Mouse (Mus musculus) embryonic stem cell, embryonic (primary cell): ENCODE results near the gene Palm.

Experiments used
- CTCF ChIA-PET, 4 experiments: fragments of 300-600 bp in 2 of 4; fragments of 350-600 bp in 2 of 4; sonication (Branson Sonifier 250); formaldehyde crosslinking; loops; one replicate each; lab custom pipeline; 2022; ENCODE audit warnings: inconsistent platforms in 2 of 4; lab: Charles Lee
- POLR2A ChIA-PET, 4 experiments: fragments of 300-600 bp in 2 of 4; fragments of 350-600 bp in 2 of 4; sonication (Branson Sonifier 250); formaldehyde crosslinking; loops; one replicate each; lab custom pipeline; 2022; ENCODE audit warnings: antibody characterized with exemption in 4 of 4, inconsistent platforms in 1 of 4; lab: Charles Lee

The Palm gene

DNA sequence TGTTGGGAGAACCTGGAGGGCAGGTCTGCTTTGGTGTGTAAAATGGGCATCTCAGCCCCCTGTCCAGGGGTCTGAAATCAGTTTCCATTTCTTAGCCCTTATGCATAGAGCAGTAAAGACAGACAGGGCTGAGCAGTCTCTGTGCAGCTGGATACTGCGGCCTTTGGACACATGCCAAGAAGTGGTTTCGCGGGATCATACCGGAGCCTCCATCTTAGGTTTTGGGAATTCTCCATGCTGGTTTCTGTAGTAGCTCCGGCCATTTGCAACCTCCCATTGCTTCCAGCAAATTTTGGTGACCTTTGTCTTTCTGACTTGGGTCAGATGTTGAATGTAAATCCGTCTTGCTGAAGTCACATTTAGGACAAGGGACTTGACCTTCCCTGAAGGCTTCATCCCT is 50.1 kb downstream of the Palm start:
- CTCF ChIA-PET = interaction anchor here in 1 of 4 experiments (0.5 to 0.7 kb wide), 2 partner anchors 299 to 543 kb away, joined by 3 to 6 read pairs; no protein-coding TSS in a partner anchor
- POLR2A ChIA-PET = interaction anchor here in 3 of 4 experiments (0.6 to 3.6 kb wide), 11 partner anchors 8 to 210 kb away, joined by 3 to 34 read pairs (median 4); partner anchors contain the start of gene Ptbp1 (in 3 of the 3)

DNA sequence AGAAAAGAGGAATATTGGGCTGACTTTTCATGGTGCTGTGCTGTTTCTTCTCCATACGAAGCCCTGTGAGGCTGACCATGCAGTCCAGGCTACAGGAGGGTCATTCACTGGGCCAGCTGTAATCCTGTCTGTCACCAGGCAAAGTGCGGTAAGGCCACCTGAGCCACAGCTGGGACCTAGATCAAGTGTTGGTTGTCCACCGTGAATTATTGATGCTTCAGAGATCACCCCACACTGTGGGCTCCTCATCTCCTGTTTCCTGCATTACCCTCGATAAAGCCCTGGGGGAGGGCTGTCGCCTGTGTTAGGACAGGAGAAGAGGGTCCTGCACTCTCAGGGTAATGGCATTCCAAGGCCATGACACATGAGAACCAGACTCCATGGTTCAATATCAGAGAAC is 53.2 kb downstream of the Palm start:
- CTCF ChIA-PET = interaction anchor here in 1 of 4 experiments (1.1 kb wide), 1 partner anchor 37 kb away, joined by 3 read pairs; no protein-coding TSS in a partner anchor
- POLR2A ChIA-PET = interaction anchor here in 3 of 4 experiments (0.7 to 3.8 kb wide), 6 partner anchors 7 to 531 kb away, joined by 3 to 26 read pairs (median 4); partner anchors contain the start of gene Ptbp1 (in 1 of the 3)

DNA sequence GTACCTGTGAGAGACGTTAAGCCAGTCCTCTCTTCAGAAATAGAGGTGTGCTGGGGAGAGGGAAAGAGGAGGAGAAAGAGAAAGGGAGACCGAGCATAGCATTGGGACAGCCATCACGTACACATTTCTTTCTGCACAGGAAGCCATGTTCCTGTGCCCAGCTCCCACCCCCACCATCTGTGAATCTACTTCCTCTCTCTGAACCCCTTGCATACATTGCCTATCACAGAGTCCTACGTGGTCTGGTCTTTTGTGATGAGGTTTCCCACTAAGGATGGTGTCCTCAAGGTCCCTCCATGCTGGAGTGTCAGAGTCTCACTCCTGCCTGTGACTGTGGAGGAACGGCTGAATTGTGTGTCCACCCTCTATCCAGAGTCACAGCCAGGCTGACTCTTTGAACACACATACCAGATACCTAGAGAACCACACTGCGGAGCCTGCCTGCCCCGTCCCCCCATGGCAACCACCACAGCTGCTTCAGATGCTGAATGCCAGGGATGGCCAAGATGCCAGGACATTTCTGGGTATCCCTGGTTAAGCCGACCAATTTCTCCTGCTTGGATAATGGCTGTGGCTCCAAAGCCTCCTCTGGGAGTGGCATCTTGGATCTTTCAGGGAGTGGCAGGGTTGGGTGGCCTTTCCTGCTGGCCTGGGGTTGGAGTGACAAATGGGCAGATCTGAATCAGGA is 56.7 kb downstream of the Palm start:
- ChIA-PET POLR2A (interaction anchor here in 3 of 4 experiments (0.7 to 1.9 kb wide), 8 partner anchors 9 to 48 kb away, joined by 3 to 5 read pairs (median 4); no protein-coding TSS in a partner anchor), CTCF (no interaction called here)

DNA sequence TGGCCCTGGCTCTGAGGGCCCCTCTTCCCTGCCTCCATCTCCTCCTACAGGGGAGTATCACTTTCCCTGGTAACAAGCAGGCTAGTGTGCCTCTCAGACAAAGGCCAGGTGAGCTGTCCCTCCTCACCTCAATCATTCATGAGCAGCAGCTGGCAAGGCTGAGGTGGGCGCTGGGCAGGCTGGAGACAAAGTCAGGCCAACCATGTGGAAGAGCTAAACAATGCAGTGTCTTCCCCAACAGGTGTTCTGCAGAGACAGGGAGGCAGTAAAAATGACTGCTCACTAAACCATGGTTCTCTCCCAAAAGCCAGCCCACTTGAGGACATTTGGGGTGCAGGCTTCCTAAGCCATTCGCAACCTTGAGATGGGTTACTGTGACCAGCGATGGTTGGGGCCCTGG is 58.3 kb downstream of the Palm start:
- CTCF ChIA-PET = interaction anchor here (0.7 to 1.8 kb wide), 9 partner anchors 11 to 525 kb away, joined by 3 to 6 read pairs (median 3); partner anchors contain the start of genes Palm (in 1 of the 4) and Wdr18 (in 1 of the 4)
- POLR2A ChIA-PET = interaction anchor here in 3 of 4 experiments (0.6 to 15.0 kb wide), 42 partner anchors 8 to 442 kb away, joined by 3 to 177 read pairs (median 4); partner anchors contain the start of genes Med16 (in 2 of the 3), Gm26602 (in 1 of the 3), Prtn3 (in 1 of the 3) and Rnf126 (in 1 of the 3)

DNA sequence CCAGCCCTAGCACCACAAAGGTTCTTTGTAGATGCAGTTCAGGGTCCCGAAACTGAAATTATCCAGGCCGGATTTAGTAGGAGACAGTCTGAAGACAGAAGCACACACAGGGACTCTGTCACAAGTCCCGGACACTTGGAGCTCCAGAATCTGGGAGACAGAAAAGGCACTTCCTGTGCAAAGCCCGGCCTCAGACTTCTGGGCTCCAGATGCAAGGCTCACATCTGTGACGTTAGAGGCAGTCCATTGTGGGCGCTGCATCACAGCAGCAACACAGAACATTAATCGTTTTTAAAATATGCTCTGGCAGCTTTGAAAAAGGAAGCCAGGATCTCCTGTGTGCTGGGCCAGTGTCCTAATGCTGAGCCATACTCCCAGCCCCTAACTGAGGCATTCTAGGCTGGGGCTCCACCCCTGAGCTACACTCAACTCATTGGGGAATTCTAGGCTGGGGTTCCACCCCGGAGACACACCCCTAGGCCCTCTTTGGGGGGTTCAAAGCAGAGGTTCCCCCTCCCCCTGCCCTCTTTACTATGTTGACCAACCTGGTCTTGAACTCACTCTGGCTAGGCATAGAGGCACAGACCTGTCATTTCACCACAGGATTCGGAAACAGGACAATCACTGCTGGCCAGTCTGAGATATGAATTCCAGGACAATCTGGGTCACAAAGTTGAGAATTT is 58.9 kb downstream of the Palm start:
- POLR2A ChIA-PET = interaction anchor here (0.5 to 15.0 kb wide), 50 partner anchors 8 to 441 kb away, joined by 3 to 177 read pairs (median 4); partner anchors contain the start of genes Med16 (in 2 of the 4), Wdr18 (in 2 of the 4), Gm26602 (in 1 of the 4) and Polrmt (in 1 of the 4)
- CTCF ChIA-PET = interaction anchor here (0.7 to 1.8 kb wide), 9 partner anchors 12 to 525 kb away, joined by 3 to 6 read pairs (median 3); partner anchors contain the start of genes Palm (in 1 of the 4) and Wdr18 (in 1 of the 4)

DNA sequence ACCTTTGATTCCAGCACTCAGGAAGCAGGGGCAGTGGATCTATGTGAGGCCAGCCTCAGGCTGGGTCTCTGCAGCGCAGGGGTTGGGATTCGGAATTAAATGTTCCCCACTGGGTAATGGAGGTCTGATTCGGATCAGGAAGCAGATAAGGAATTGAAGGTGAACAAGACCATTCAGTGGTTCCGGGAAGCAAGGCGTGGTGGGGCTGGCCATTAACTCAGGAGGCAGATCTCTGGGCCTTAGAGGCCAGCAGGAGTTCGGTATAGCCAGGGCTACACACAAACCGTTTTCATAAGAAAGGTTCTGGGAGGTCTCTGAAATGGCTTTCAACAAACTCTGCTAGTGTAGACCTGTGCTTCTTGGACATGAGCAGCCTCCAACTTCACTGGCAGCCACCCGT is 59.5 kb downstream of the Palm start:
- CTCF ChIA-PET = interaction anchor here in 3 of 4 experiments (0.6 to 2.3 kb wide), 7 partner anchors 12 to 142 kb away, joined by 3 to 6 read pairs (median 4); partner anchors contain the start of genes Palm (in 1 of the 3) and Wdr18 (in 1 of the 3)
- POLR2A ChIA-PET = interaction anchor here (0.6 to 15.0 kb wide), 46 partner anchors 8 to 547 kb away, joined by 3 to 177 read pairs (median 8); partner anchors contain the start of genes Med16 (in 2 of the 4), Gm26602 (in 1 of the 4), Mbd3 (in 1 of the 4) and Polrmt (in 1 of the 4)

DNA sequence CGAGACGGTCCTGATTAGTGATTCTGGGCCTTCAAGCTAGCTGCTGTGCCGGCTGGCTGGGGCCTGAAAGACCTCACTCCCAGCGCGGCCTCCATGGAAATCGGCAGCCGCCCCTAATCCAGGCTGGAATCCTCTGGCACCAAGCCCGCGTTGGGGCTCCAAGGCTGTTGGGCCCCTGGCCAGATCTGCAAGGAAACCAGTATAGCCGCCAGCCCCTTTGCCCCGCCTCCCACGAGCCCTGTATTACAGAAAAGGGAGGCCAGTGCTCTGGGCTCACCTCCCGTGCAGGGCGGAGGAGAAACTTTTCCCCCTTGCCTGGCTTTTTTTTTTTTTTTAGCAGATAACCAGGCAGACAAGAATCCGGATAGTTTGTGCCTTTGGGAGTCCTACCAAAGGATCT is 60.0 kb downstream of the Palm start:
- CTCF ChIA-PET = interaction anchor here in 3 of 4 experiments (0.6 to 2.3 kb wide), 6 partner anchors 13 to 1028 kb away, joined by 3 to 6 read pairs (median 4); partner anchors contain the start of gene Wdr18 (in 1 of the 3)
- POLR2A ChIA-PET = interaction anchor here (0.7 to 15.0 kb wide), 116 partner anchors 9 to 1076 kb away, joined by 3 to 177 read pairs (median 6); partner anchors contain the start of genes Wdr18 (in 3 of the 4), Arid3a (in 2 of the 4), Med16 (in 2 of the 4) and Pcsk4 (in 2 of the 4)

DNA sequence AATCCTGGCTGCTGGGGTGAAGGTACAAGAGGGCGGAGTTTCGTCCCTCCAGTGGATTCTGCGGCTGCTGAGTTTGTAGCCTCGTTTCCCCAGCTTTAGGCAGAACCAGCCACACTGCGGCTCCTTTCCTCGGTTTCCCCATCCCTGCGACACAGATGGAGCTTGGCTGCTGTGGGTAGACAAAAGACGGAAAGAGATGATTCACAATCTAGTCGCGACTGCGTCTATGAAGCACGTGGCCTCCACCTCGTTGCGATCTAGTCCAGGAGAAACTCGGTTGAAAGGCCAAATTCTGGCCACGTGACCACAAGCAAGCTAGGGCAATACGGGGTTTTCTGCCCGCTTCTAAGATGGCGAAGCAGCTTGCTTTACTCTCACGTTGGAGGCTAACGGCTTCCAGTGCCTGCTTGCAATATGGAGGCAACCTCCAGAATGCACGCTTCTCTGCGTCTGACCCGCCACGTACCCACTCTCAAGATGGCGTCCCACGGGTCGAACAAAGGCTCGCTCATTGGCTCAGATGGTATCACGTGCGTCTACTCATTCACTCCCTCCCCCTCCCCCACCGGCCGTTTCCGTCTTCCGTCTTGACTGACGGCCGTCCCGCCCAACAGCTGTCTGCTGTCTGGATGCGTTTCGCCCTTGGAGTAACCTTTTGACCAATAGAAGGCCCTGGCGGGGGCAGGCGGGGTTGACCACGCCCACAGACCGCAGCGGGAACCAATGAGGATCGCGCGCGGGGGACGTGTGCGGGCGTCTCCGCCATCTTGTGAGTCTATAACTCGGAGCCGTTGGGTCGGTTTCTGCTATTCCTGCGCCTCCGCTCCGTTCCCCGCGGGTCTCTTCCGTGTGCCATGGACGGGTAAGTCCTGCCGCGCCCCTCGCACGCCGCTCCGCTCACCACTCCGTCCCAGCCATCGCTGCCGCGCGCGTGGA is 60.8 kb downstream of the Palm start, which contains the start of gene Ptbp1:
Ptbp1 (plus strand) TSS at position 568 of the 936 bp plus-strand sequence.
- POLR2A ChIA-PET = interaction anchor here (0.5 to 15.0 kb wide), 190 partner anchors 8 to 1183 kb away, joined by 3 to 177 read pairs (median 4); partner anchors contain the start of genes Med16 (in 3 of the 4), Prtn3 (in 3 of the 4), Wdr18 (in 3 of the 4) and Arid3a (in 2 of the 4)

DNA sequence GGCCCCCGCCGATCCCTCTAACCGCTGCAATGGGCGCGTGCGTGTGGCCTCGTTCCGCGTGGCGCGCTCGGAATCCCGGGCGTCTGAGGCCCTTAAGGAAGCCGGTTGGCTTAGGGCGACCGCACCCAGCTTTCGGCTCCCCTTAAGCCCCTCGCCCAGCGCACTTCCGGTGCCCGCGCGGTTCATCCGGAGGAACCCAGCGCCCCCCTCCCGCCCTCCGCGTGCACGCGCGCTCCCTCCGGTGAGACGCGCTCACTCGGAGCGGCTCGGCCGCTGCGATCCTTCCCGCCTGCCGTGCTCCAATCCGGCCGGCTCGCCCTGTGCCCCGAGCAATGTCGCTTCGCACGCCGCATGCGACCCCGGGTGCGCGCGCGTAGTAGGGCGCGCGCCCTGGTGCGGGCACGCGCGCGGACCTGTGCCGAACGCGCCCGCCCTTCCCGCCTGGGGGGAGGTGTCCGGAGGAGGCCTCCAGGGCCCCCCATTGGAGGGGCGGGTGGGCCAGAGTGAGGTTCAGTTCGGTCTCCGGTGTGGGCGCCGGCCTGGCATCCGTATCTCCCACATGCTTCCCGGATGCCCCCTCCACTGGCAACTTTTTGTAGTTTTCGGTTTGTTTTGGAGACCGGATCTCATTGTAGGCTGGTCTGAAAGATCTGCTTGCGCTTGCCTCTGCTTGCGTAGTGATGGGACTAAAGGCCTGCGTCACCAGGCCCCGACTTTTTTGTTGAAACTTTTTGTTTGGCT is 61.6 kb downstream of the Palm start:
- POLR2A ChIA-PET = interaction anchor here (0.5 to 15.0 kb wide), 136 partner anchors 8 to 1182 kb away, joined by 3 to 177 read pairs (median 5); partner anchors contain the start of genes Prtn3 (in 3 of the 4), Wdr18 (in 3 of the 4), Mbd3 (in 2 of the 4) and Med16 (in 2 of the 4)
- CTCF ChIA-PET = interaction anchor here (0.6 to 4.6 kb wide), 12 partner anchors 10 to 1682 kb away, joined by 3 to 18 read pairs (median 4); partner anchors contain the start of genes Rps15 (in 1 of the 4) and Wdr18 (in 1 of the 4)

More for the DNA sequence above, 60.8 kb downstream of the Palm start, which contains the start of gene Ptbp1:
- CTCF ChIA-PET = interaction anchor here (0.6 to 2.3 kb wide), 14 partner anchors 11 to 1682 kb away, joined by 3 to 7 read pairs (median 4); partner anchors contain the start of genes Rps15 (in 1 of the 4) and Wdr18 (in 1 of the 4)

DNA sequence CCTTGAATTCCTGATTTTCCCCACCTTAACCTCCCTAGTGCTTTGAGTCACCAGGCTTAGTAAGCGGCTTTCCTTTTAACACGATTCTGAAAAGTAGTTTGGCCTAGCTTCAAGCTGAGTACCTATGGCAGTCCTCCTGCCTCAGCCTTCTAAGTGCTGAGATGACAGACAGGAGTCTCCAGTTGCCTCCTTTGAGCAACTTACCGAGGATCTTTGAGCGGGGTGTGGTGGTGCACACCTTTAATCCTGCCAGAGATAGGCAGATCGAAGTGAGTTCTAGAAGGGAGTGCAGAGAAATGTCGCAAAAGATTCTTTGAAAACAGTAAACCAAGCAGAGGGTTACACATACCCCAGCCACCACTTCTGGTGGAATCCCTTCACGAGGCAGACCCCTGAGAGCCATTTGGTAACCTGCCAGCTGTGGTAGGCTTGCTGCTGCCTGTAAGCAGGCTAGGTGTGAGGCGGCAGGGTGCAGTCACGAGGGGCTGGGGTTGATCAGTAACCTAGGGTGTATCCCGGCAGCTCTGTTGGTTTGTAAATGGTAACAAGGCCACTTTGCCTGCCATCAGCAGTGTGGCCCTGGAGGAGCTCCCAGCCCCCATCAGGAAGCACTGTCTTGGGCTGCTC is 62.3 kb downstream of the Palm start:
- ChIA-PET POLR2A (interaction anchor here (0.6 to 15.0 kb wide), 41 partner anchors 9 to 444 kb away, joined by 3 to 177 read pairs (median 5); partner anchors contain the start of genes Prtn3 (in 3 of the 4), Bsg (in 2 of the 4), Med16 (in 2 of the 4) and Dazap1 (in 1 of the 4)), CTCF (interaction anchor here in 1 of 4 experiments (0.9 to 4.6 kb wide), 2 partner anchors 21 to 105 kb away, joined by 3 to 18 read pairs; no protein-coding TSS in a partner anchor)

DNA sequence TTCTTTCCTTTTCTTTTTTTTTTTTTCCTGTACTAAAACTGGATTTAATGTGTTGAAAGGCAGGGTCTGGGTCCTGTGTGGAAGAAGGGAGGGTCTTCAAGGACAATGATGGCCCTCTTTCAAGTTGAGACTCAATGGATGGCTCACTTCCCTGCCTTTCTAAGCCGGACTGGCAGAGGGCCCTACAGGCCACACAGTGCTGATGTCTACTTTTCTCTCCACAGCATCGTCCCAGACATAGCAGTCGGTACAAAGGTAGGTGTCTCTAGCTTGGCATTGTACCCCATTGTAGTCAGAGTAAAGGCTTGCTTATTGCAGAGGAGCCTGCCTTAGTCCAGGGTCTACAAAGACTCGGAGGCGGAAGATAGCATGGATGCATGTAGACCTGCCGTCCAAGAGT is 62.9 kb downstream of the Palm start:
- ChIA-PET CTCF (interaction anchor here in 2 of 4 experiments (0.6 to 4.6 kb wide), 3 partner anchors 21 to 1878 kb away, joined by 3 to 18 read pairs (median 3); partner anchors contain the start of gene 1810043G02Rik (in 1 of the 2)), POLR2A (interaction anchor here (0.6 to 15.0 kb wide), 40 partner anchors 8 to 443 kb away, joined by 3 to 177 read pairs (median 5); partner anchors contain the start of genes Prtn3 (in 3 of the 4), Bsg (in 2 of the 4), Med16 (in 2 of the 4) and Gm26602 (in 1 of the 4))

DNA sequence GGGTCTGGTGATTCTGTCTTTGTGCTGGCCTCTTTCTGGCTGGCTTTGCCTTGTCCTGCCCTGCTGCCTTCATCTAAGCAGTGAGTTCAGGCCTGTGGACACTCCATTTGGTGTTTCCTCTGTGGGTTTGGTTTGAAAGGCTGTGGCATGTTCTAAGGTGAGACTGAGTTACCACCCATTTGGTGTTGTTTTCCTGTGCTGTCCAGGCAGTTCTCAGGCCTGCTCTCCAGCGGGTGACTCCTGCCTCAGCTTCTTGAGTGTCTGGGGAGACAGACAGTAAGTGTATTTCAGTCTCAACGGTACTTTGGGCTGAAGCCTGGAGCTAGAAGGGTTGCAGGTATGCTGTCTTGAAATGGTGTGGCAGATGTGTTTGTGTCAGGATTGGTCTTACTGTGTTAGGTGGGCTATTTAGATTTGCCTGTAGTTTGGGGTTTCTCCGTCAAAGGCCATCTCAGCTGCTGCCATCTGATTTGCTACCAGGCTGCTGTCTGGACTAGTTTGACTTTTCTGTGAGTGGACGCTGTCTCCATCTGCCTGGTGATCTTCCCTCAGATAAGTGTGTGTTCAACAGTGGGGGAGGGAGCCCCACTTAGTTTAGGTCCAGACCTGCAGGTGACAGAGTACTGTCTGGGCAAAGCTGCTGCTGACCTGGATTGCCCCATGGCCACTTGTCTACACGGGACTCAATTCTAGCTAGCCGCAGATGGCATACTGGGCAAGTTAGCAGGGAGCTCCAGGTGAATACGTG is 63.5 kb downstream of the Palm start:
- CTCF ChIA-PET = interaction anchor here (0.6 to 4.6 kb wide), 5 partner anchors 14 to 1878 kb away, joined by 3 to 18 read pairs (median 3); partner anchors contain the start of gene 1810043G02Rik (in 1 of the 4)
- POLR2A ChIA-PET = interaction anchor here (0.8 to 15.0 kb wide), 27 partner anchors 8 to 284 kb away, joined by 3 to 177 read pairs (median 6); partner anchors contain the start of genes Med16 (in 2 of the 4), Plppr3 (in 2 of the 4), Prtn3 (in 2 of the 4) and Bsg (in 1 of the 4)

DNA sequence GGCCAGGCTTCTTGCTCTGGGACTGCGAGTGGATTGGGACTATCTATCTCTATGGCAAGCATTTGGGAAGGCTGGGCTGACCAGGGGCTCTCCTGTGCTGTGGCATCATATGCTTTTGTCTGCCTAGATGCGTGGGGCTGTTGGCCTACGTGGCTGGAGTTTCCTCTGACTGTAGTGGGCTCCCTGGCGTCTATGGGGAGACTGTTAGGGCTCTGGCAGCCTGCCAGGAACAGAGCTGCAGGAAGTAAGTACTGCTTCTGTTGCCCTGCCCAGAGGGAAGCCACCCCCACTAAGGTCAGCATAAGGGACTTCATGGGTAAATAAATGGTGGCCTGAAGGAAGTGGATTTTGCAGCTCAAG is 64.1 kb downstream of the Palm start:
- POLR2A ChIA-PET = interaction anchor here (0.8 to 15.0 kb wide), 33 partner anchors 7 to 299 kb away, joined by 3 to 177 read pairs (median 5); partner anchors contain the start of genes Med16 (in 2 of the 4), Plppr3 (in 2 of the 4), Prtn3 (in 2 of the 4) and Bsg (in 1 of the 4)
- CTCF ChIA-PET = interaction anchor here in 3 of 4 experiments (0.6 to 4.6 kb wide), 6 partner anchors 14 to 208 kb away, joined by 3 to 18 read pairs (median 3); no protein-coding TSS in a partner anchor
